Mouse (Mus musculus): ENCODE results near the gene Fignl1. TPM values are rescaled to one million over a fixed set of nuclear protein-coding genes. Genes with fewer than 3 reads are reported as not detected.

Gene Fignl1
- polyA plus RNA-seq, 1 experiment from 2014 or later = 76.2 TPM

- WGBS (ENCODE audit: insufficient replicate concordance) = 29% methylated on average over 6 of the region's 6 CpGs
- ATAC-seq (ENCODE audit: low read depth) = no peak
- Histone ChIP-seq H3K27me3 (ENCODE audit: control insufficient read depth, insufficient read depth, low read depth, low read length) (peaks cover 24% of the 10 kb centered on the region), H3K27ac (ENCODE audit: low read length) (no peak overlapping the region), H3K4me1 (ENCODE audit: control insufficient read depth, low read depth, low read length) (peaks cover 30% of the 10 kb centered on the region), H3K36me3 (ENCODE audit: control insufficient read depth, insufficient read depth) (no peaks in the 10 kb centered on the region), H3K4me3 (ENCODE audit: low read depth, low read length) (no peak overlapping the region), H3K4me2 (ENCODE audit: low read depth, low read length) (no peak overlapping the region), H3K9ac (ENCODE audit: low read depth, low read length) (no peak overlapping the region), H3K9me3 (replicated peaks; ENCODE audit: control insufficient read depth, low read length) (no peaks in the 10 kb centered on the region)
Measured at GRCm38 (mm10) chr11:11828761-11829160, 20.0 kb upstream of the Fignl1 start.

GRCm38 (mm10) chr11:11828251-11828650 is 19.5 kb upstream of the Fignl1 start:
- Histone ChIP-seq H3K4me3 (ENCODE audit: low read depth, low read length) (no peak overlapping the region), H3K27me3 (ENCODE audit: control insufficient read depth, insufficient read depth, low read depth, low read length) (peaks cover 24% of the 10 kb centered on the region), H3K27ac (ENCODE audit: low read length) (no peak overlapping the region), H3K9ac (ENCODE audit: low read depth, low read length) (no peak overlapping the region), H3K36me3 (ENCODE audit: control insufficient read depth, insufficient read depth) (no peaks in the 10 kb centered on the region), H3K4me2 (ENCODE audit: low read depth, low read length) (no peak overlapping the region), H3K4me1 (ENCODE audit: control insufficient read depth, low read depth, low read length) (peaks cover 34% of the 10 kb centered on the region), H3K9me3 (replicated peaks; ENCODE audit: control insufficient read depth, low read length) (no peaks in the 10 kb centered on the region)
- ATAC-seq (ENCODE audit: low read depth) = no peak
- 43% methylated on average over 5 of the region's 5 CpGs for WGBS (ENCODE audit: insufficient replicate concordance)

- Histone ChIP-seq H3K4me2 (ENCODE audit: low read depth, low read length) (no peak overlapping the region), H3K36me3 (ENCODE audit: control insufficient read depth, insufficient read depth) (no peaks in the 10 kb centered on the region), H3K9ac (ENCODE audit: low read depth, low read length) (no peak overlapping the region), H3K4me3 (ENCODE audit: low read depth, low read length) (no peak overlapping the region), H3K9me3 (replicated peaks; ENCODE audit: control insufficient read depth, low read length) (no peaks in the 10 kb centered on the region), H3K27ac (ENCODE audit: low read length) (no peak overlapping the region), H3K4me1 (ENCODE audit: control insufficient read depth, low read depth, low read length) (peaks cover 37% of the 10 kb centered on the region), H3K27me3 (ENCODE audit: control insufficient read depth, insufficient read depth, low read depth, low read length) (peaks cover 24% of the 10 kb centered on the region)
- no peak for ATAC-seq (ENCODE audit: low read depth)
Measured at GRCm38 (mm10) chr11:11826475-11826874, 17.7 kb upstream of the Fignl1 start.

GRCm38 (mm10) chr11:11825670-11826069 is 16.9 kb upstream of the Fignl1 start:
- peaks cover 46% of the 10 kb centered on the region for H3K4me1 ChIP-seq (ENCODE audit: control insufficient read depth, low read depth, low read length)
- no peaks in the 10 kb centered on the region for H3K9me3 ChIP-seq (replicated peaks; ENCODE audit: control insufficient read depth, low read length)
- no peaks in the 10 kb centered on the region for H3K36me3 ChIP-seq (ENCODE audit: control insufficient read depth, insufficient read depth)
- peaks cover 24% of the 10 kb centered on the region for H3K27me3 ChIP-seq (ENCODE audit: control insufficient read depth, insufficient read depth, low read depth, low read length)
- no peak overlapping the region for H3K4me3 ChIP-seq (ENCODE audit: low read depth, low read length)
- WGBS (ENCODE audit: insufficient replicate concordance) = 68% methylated on average over 6 of the region's 6 CpGs
- H3K27ac ChIP-seq (ENCODE audit: low read length) = no peak overlapping the region
- H3K9ac ChIP-seq (ENCODE audit: low read depth, low read length) = no peak overlapping the region
- H3K4me2 ChIP-seq (ENCODE audit: low read depth, low read length) = no peak overlapping the region
- ATAC-seq (ENCODE audit: low read depth) = no peak

GRCm38 (mm10) chr11:11824970-11825635 is 16.3 kb upstream of the Fignl1 start:
- Histone ChIP-seq H3K4me2 (ENCODE audit: low read depth, low read length) (no peak overlapping the region), H3K9me3 (replicated peaks; ENCODE audit: control insufficient read depth, low read length) (no peaks in the 10 kb centered on the region), H3K4me3 (ENCODE audit: low read depth, low read length) (no peak overlapping the region), H3K4me1 (ENCODE audit: control insufficient read depth, low read depth, low read length) (peaks cover 50% of the 10 kb centered on the region), H3K27ac (ENCODE audit: low read length) (no peak overlapping the region), H3K36me3 (ENCODE audit: control insufficient read depth, insufficient read depth) (no peaks in the 10 kb centered on the region), H3K9ac (ENCODE audit: low read depth, low read length) (no peak overlapping the region), H3K27me3 (ENCODE audit: control insufficient read depth, insufficient read depth, low read depth, low read length) (peaks cover 24% of the 10 kb centered on the region)
- ATAC-seq (ENCODE audit: low read depth) = no peak
- WGBS (ENCODE audit: insufficient replicate concordance) = 61% methylated on average over 3 of the region's 3 CpGs

GRCm38 (mm10) chr11:11823980-11824911 is 15.5 kb upstream of the Fignl1 start:
- 46% methylated on average over 12 of the region's 12 CpGs for WGBS (ENCODE audit: insufficient replicate concordance)
- no peaks in the 10 kb centered on the region for H3K36me3 ChIP-seq (ENCODE audit: control insufficient read depth, insufficient read depth)
- peaks cover 18% of the 10 kb centered on the region for H3K27me3 ChIP-seq (ENCODE audit: control insufficient read depth, insufficient read depth, low read depth, low read length)
- H3K4me1 ChIP-seq (ENCODE audit: control insufficient read depth, low read depth, low read length) = peaks cover 47% of the 10 kb centered on the region
- no peaks in the 10 kb centered on the region for H3K9me3 ChIP-seq (replicated peaks; ENCODE audit: control insufficient read depth, low read length)
- H3K27ac ChIP-seq (ENCODE audit: low read length) = no peak overlapping the region
- no peak overlapping the region for H3K9ac ChIP-seq (ENCODE audit: low read depth, low read length)
- no peak overlapping the region for H3K4me2 ChIP-seq (ENCODE audit: low read depth, low read length)
- ATAC-seq (ENCODE audit: low read depth) = no peak
- H3K4me3 ChIP-seq (ENCODE audit: low read depth, low read length) = no peak overlapping the region

GRCm38 (mm10) chr11:11822181-11823095 is 13.7 kb upstream of the Fignl1 start:
- no peaks in the 10 kb centered on the region for H3K36me3 ChIP-seq (ENCODE audit: control insufficient read depth, insufficient read depth)
- peak overlapping the region; percentile 67 for H3K27ac ChIP-seq (ENCODE audit: low read length)
- WGBS (ENCODE audit: insufficient replicate concordance) = 45% methylated on average over 20 of the region's 20 CpGs
- peaks cover 42% of the 10 kb centered on the region for H3K4me1 ChIP-seq (ENCODE audit: control insufficient read depth, low read depth, low read length)
- no peaks in the 10 kb centered on the region for H3K9me3 ChIP-seq (replicated peaks; ENCODE audit: control insufficient read depth, low read length)
- H3K27me3 ChIP-seq (ENCODE audit: control insufficient read depth, insufficient read depth, low read depth, low read length) = peaks cover 5% of the 10 kb centered on the region; the same call in 1 of the 2 replicates
- no peak overlapping the region; the same call in 1 of the 2 replicates for H3K9ac ChIP-seq (ENCODE audit: low read depth, low read length)
- H3K4me3 ChIP-seq (ENCODE audit: low read depth, low read length) = no peak overlapping the region
- peak; percentile 58 for ATAC-seq (ENCODE audit: low read depth)
- peak overlapping the region; percentile 14; the same call in 1 of the 2 replicates for H3K4me2 ChIP-seq (ENCODE audit: low read depth, low read length)

- H3K27me3 ChIP-seq (ENCODE audit: control insufficient read depth, insufficient read depth, low read depth, low read length) = no peaks in the 10 kb centered on the region
- no peak for ATAC-seq (ENCODE audit: low read depth)
- no peak overlapping the region for H3K4me3 ChIP-seq (ENCODE audit: low read depth, low read length)
- H3K9ac ChIP-seq (ENCODE audit: low read depth, low read length) = no peak overlapping the region
- H3K4me1 ChIP-seq (ENCODE audit: control insufficient read depth, low read depth, low read length) = peaks cover 50% of the 10 kb centered on the region
- no peaks in the 10 kb centered on the region for H3K36me3 ChIP-seq (ENCODE audit: control insufficient read depth, insufficient read depth)
- H3K9me3 ChIP-seq (replicated peaks; ENCODE audit: control insufficient read depth, low read length) = no peaks in the 10 kb centered on the region
- peak overlapping the region; percentile 67 for H3K27ac ChIP-seq (ENCODE audit: low read length)
- WGBS (ENCODE audit: insufficient replicate concordance) = 30% methylated on average over 15 of the region's 16 CpGs
- no peak overlapping the region; the same call in 1 of the 2 replicates for H3K4me2 ChIP-seq (ENCODE audit: low read depth, low read length)
Measured at GRCm38 (mm10) chr11:11821387-11821975, 12.7 kb upstream of the Fignl1 start.
